Mouse (Mus musculus) G1E (cell line): Measurements from ENCODE around the gene Ablim1.

Experiments used
- CTCF ChIP-seq: IDR thresholded peaks from 2 replicates; pipeline ENCODE4 v1.5.1; 2012; ENCODE audit warnings: low read depth, low read length, inconsistent platforms, mixed read lengths
- GATA1 ChIP-seq: IDR thresholded peaks from 2 replicates; pipeline ENCODE4 v1.6.1; 2012; ENCODE audit warnings: borderline replicate concordance, low read length, inconsistent platforms, mixed read lengths
- GATA2 ChIP-seq: IDR thresholded peaks from 2 replicates; pipeline ENCODE4 v1.6.1; 2012; ENCODE audit warnings: low read depth, low read length, inconsistent platforms, borderline replicate concordance
- POLR2AphosphoS5 ChIP-seq: IDR thresholded peaks from 2 replicates; pipeline ENCODE4 v1.6.1; 2012; ENCODE audit warnings: low read depth, low read length, inconsistent platforms; ENCODE audit not compliant: insufficient replicate concordance
- TAL1 ChIP-seq: conservative IDR thresholded peaks from 2 replicates; pipeline ENCODE4 v1.6.1; 2012; ENCODE audit warnings: low read depth, low read length, inconsistent platforms, mixed read lengths

DNA sequence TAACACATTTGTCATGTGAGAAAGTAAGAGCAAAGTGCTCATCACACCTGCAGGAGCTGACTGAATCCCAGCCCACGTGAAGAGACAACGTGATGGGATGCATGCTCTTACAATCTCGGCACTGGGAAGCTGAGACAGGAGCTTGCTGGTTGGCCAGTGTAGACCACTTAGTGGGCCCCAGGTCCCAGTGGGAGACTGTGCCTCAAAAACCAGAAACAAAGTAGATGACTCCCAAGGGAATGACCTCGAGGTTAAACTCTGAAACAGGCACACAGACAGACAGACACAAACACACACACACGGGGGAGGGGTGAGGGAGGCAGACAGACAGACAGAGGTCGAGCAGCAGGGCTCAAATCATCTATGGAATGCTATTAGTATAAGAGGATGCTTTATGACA, 203.4 kb downstream of the Ablim1 start:
- no peak for TF ChIP-seq POLR2AphosphoS5
- no peak for TF ChIP-seq TAL1
- TF ChIP-seq CTCF, result no peak
- no peak for TF ChIP-seq GATA1
- TF ChIP-seq GATA2, result no peak
